Mouse (Mus musculus) forebrain, embryonic 11.5 days (tissue): ENCODE measurements around the gene Lrrc43. TPM values are rescaled to one million over a fixed set of nuclear protein-coding genes. Genes with fewer than 3 reads are reported as not detected.

ENCODE experiments used
- ATAC-seq: fragments of 200-750 bp; cut with Nextera tagmentation; replicated peaks from 2 replicates; pipeline ENCODE4 v1.8.0; 2017; ENCODE audit warnings: moderate TSS enrichment; ENCODE audit not compliant: low FRiP score
- DNase-seq: peaks from one replicate; pipeline ENCODE4 v3.0.0-alpha.2; 2017; ENCODE audit warnings: low spot score
- H3K27ac ChIP-seq: fragments of 300-500 bp; sonication (generic); 2 replicates; pipeline ENCODE4 v1.5.1; 2014; ENCODE audit warnings: low read depth, low read length
- H3K27me3 ChIP-seq: fragments of 300-500 bp; sonication (generic); 2 replicates; pipeline ENCODE4 v1.6.1; 2014; ENCODE audit warnings: mild to moderate bottlenecking, low read length, mixed read lengths; ENCODE audit not compliant: control insufficient read depth, insufficient read depth
- H3K36me3 ChIP-seq: fragments of 300-500 bp; sonication (generic); 2 replicates; pipeline ENCODE4 v1.6.1; 2014; ENCODE audit warnings: mild to moderate bottlenecking, low read length, moderate library complexity, mixed read lengths; ENCODE audit not compliant: control insufficient read depth, insufficient read depth
- H3K4me1 ChIP-seq: fragments of 300-500 bp; sonication (generic); replicated peaks from 2 replicates; pipeline ENCODE4 v1.6.1; 2014; ENCODE audit warnings: low read length, mixed read lengths; ENCODE audit not compliant: control insufficient read depth, insufficient read depth
- H3K4me2 ChIP-seq: fragments of 300-500 bp; sonication (generic); 2 replicates; pipeline ENCODE4 v1.6.1; 2014; ENCODE audit warnings: low read depth, mild to moderate bottlenecking, low read length, moderate library complexity, mixed read lengths; ENCODE audit not compliant: severe bottlenecking
- H3K4me3 ChIP-seq: fragments of 300-500 bp; sonication (generic); 2 replicates; pipeline ENCODE4 v1.5.1; 2014; ENCODE audit warnings: low read depth, low read length
- H3K9ac ChIP-seq: fragments of 300-500 bp; sonication (generic); 2 replicates; pipeline ENCODE4 v1.6.1; 2014; ENCODE audit warnings: low read length
- H3K9me3 ChIP-seq: fragments of 300-500 bp; sonication (generic); 2 replicates; pipeline ENCODE4 v1.6.1; 2016; ENCODE audit warnings: low read length, mixed read lengths; ENCODE audit not compliant: control insufficient read depth
- WGBS: fragments of 180-500 bp; shearing (Covaris S2); extraction: QIAGEN DNeasy Blood & Tissue Kit; methylation state at CpG from one replicate; pipeline ENCODE4 v1.1.7; 2014; 5-methylcytosine and 5-hydroxymethylcytosine counted together
- polyA plus RNA-seq: library from polyadenylated mRNA; unstranded; fragments of >200 nt; fragmentation: Nextera tagmentation; extraction: Ambion mirVana; gene quantifications from 2 replicates; pipeline ENCODE4 v1.2.1, GENCODE M21; 2014

Gene Lrrc43
- polyA plus RNA-seq, 1 experiment from 2014 or later, result not detected

DNA sequence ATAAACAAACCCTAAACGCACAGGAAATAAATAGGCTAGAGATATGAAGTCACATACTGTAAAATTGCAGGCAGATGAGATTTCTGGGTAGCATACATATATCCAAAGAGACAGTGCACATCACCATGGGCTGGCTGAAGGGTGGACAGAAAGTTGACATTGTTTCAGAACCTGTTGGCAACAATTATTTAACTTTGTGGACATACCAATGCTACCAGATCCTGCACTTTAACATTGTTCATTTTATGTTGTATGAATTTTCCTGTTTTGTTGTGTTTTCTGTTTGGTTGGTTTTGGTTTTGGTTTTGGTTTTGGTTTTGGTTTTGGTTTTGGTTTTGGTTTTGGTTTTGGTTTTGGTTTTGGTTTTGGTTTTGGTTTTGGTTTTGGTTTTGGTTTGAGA lies 24.5 kb upstream of the Lrrc43 start:
- no peak for ATAC-seq
- no peak for DNase-seq
- no peak overlapping the region for H3K9ac ChIP-seq
- H3K9me3 ChIP-seq, result no peaks in the 10 kb centered on the region
- no peak overlapping the region for H3K4me3 ChIP-seq
- 92% methylated on average over 1 of the region's 1 CpGs for WGBS
- no peak overlapping the region for H3K27ac ChIP-seq
- H3K27me3 ChIP-seq, result no peaks in the 10 kb centered on the region
- H3K36me3 ChIP-seq, result no peaks in the 10 kb centered on the region
- no peaks in the 10 kb centered on the region for H3K4me1 ChIP-seq
- H3K4me2 ChIP-seq, result no peak overlapping the region

DNA sequence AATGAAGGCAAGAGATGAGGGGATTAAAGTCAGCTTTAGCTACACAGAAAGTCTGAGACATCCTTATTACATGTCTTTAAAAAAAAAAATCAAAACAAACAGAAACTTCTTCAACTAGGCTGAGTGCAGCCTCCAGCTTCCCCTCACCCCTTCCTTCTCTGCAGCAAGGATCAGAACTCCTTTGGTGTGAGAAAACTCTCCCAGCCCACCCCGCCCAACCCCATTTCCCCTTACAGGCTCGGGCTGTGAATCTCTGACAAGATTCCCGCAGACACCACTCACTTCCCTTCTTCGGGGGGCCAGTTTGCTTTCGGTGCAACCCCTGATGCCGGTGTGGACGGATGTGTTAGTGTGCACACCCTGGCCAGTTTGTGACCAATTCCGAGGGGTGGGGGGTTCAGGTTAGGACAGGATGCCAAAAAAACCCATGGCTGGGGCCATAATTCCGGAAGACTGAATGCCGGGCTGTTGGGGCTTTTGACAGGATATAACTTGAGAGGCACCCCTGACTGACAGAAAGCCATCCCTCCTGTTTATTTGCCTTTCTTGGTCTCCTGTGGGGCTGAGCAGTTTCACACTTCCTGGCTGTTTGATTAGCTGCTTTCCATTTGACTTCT lies 18.2 kb upstream of the Lrrc43 start:
- DNase-seq (peak; percentile 58), ATAC-seq (no peak)
- Histone ChIP-seq H3K9me3 (no peaks in the 10 kb centered on the region), H3K4me1 (no peaks in the 10 kb centered on the region), H3K27ac (no peak overlapping the region), H3K36me3 (no peaks in the 10 kb centered on the region), H3K4me2 (no peak overlapping the region), H3K9ac (no peak overlapping the region), H3K4me3 (no peak overlapping the region), H3K27me3 (no peaks in the 10 kb centered on the region)
- WGBS, result 70% methylated on average over 10 of the region's 10 CpGs

- DNase-seq (no peak), ATAC-seq (no peak)
- 72% methylated on average over 5 of the region's 5 CpGs for WGBS
- Histone ChIP-seq H3K4me3 (no peak overlapping the region), H3K9me3 (no peaks in the 10 kb centered on the region), H3K27me3 (no peaks in the 10 kb centered on the region), H3K9ac (no peak overlapping the region), H3K27ac (no peak overlapping the region), H3K4me1 (no peaks in the 10 kb centered on the region), H3K4me2 (no peak overlapping the region), H3K36me3 (no peaks in the 10 kb centered on the region)
Observed at GRCm38 (mm10) chr5:123473817-123474216, 15.3 kb upstream of the Lrrc43 start.

DNA sequence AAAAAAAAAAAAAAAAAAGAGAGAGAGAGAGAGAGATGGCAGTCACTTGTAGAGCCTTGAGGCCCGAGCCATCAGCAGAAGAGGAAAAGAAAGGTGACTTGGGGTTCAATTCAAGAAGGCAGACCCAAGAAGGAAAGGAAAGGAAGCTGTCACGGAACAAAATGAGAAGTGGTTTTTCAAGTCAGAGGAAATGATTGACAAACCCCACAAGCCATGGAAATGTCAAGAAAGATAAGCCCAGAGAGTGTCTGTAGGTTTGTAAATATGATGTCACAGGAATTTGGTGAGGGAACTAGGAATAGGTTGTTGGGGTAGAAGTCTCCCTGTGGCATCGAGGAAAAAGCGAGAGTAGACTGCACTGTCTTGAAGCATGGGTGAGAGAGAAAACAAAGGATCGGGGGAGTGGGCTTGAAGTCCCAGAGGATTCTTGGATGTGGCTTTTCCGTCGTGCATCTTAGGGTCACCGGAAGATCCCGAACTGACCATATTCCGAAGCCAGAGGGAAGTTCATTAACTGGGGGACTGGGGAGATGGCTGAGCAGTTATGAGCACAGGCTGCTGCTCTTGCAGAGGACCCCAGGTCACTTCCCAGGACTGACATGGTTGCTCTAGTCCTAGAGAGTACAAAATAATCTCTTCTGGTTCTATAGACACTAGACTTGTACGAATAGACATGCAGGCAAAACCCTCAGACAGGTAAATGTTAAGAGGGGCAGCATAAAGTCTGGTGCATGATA lies 1.3 kb upstream of the Lrrc43 start:
- no peak for DNase-seq

DNA sequence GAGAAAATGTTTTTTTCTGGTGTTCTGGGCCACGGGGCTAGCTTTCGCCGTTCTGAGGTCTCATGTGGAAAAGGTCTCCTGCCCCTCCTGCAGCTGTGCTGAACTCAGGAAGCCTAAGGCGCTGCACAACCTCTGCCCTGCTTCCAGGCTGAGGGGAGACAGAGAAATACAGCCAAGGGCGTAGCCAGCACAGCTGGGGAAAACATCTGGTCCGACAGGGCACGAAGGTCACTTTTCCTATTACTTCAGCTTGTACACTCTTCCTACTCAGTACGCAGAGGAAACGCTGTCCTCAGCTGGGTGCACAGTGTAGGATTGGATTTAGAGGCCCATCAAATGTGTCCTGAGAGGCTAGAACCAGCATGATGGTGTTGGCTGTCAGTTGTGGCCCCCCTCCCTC lies 830 bp downstream of the Lrrc43 start:
- no peak overlapping the region for H3K4me2 ChIP-seq
- DNase-seq, result no peak
- no peak overlapping the region for H3K27ac ChIP-seq
- H3K4me3 ChIP-seq, result no peak overlapping the region
- no peaks in the 10 kb centered on the region for H3K9me3 ChIP-seq
- ATAC-seq, result no peak
- no peaks in the 10 kb centered on the region for H3K36me3 ChIP-seq
- H3K27me3 ChIP-seq, result no peaks in the 10 kb centered on the region
- H3K9ac ChIP-seq, result no peak overlapping the region
- 74% methylated on average over 9 of the region's 9 CpGs for WGBS
- peaks cover 6% of the 10 kb centered on the region; the same call in 1 of the 2 replicates for H3K4me1 ChIP-seq

More for the DNA sequence above, 1.3 kb upstream of the Lrrc43 start:
- Histone ChIP-seq H3K9ac (no peak overlapping the region), H3K27ac (no peak overlapping the region), H3K4me2 (no peak overlapping the region), H3K36me3 (no peaks in the 10 kb centered on the region), H3K9me3 (no peaks in the 10 kb centered on the region), H3K4me3 (no peak overlapping the region), H3K4me1 (peaks cover 6% of the 10 kb centered on the region; the same call in 1 of the 2 replicates), H3K27me3 (no peaks in the 10 kb centered on the region)
- ATAC-seq, result no peak
- WGBS, result 89% methylated on average over 11 of the region's 11 CpGs

DNA sequence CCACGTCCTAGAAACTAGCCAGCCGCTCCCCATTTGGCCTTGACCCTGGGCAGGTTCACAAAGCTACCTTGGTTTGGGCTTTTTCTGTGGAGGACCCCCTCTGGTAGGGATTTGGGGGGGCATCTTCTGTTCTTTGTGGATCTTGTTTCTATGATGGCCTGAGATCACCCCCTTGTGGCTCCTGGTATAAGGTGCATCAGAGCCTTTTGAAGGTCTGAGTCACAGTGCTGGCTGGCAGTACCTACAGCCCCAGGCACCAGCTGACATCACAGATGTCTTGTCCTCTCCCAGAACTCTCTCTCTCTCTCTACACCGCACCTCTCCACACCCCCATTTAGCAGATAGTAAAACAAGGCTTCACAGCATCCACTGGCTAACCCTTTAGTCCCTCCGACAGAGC lies 10.6 kb downstream of the Lrrc43 start:
- H3K9ac ChIP-seq, result no peak overlapping the region

DNA sequence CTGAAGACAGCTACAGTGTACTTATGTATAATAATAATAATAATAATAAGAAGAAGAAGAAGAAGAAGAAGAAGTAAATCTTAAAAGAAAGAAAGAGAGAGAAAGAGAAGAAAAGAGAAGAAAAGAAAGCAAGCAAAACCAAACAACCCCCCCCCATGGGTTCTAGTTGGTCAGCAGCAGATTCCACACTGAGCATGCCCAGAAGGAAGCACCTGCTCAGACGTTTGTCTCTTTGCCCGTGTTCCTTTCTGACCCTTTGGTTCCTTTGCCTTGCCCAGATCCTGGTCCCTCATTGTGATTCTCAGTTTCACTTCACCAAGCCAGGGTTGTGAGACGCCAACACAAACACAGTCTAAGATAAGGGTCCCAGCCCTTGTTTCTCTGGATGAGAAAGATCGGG lies 12.9 kb downstream of the Lrrc43 start:
- no peaks in the 10 kb centered on the region for H3K4me1 ChIP-seq
- H3K9ac ChIP-seq, result no peak overlapping the region
- H3K4me3 ChIP-seq, result no peak overlapping the region
- ATAC-seq (no peak), DNase-seq (no peak)
- no peaks in the 10 kb centered on the region for H3K27me3 ChIP-seq
- no peaks in the 10 kb centered on the region for H3K36me3 ChIP-seq
- H3K9me3 ChIP-seq, result no peaks in the 10 kb centered on the region
- WGBS, result 86% methylated on average over 4 of the region's 4 CpGs
- no peak overlapping the region for H3K27ac ChIP-seq
- no peak overlapping the region for H3K4me2 ChIP-seq

More for the DNA sequence above, 10.6 kb downstream of the Lrrc43 start:
- Histone ChIP-seq H3K4me3 (no peak overlapping the region), H3K4me2 (no peak overlapping the region), H3K36me3 (no peaks in the 10 kb centered on the region), H3K27me3 (no peaks in the 10 kb centered on the region), H3K27ac (no peak overlapping the region), H3K4me1 (no peaks in the 10 kb centered on the region), H3K9me3 (no peaks in the 10 kb centered on the region)
- DNase-seq, result no peak
- no peak for ATAC-seq
- 57% methylated on average over 4 of the region's 4 CpGs for WGBS

DNA sequence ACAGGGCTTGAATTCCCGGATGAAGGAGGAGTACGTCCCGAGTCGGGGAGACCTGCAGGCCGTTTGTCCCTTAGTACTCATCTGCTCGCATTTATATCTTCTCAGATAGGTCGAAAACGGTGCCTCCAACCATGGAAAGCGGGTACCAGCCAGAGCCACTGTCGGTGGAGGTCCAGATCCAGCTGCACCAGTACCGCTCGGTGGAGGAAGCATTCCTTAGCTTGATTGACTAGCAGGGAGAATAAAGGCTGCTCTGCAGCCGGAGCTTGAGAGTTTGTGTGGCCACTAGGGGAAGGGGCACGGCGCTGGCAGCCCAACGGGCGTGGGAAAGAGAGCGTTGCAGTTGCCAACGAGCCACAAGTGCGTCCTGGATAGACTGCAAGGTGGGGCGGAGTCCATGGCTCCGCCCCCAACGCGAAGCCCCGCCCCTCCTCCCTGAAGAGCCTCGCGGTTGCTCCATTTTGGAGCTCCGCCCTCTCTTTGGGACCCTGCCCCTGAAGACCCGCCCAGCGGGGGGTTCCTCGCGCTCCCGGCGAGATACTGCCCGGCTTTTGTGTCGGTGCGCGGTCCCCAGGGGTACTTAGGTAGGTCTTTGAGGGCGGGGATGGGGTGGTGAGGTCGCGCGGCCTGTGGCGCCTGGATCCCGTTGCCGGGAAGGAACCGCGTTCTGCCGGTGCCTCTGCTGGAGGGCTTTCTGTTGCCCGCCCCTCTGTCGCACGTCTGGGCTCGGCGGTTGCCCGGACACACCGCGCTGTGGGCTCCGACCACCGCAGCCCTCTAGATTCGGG lies 19.0 kb downstream of the Lrrc43 start:
- under 1% methylated on average over 59 of the region's 59 CpGs for WGBS
- H3K27ac ChIP-seq, result no peak overlapping the region
- ATAC-seq, result peak; percentile 92

More for the DNA sequence above, 19.0 kb downstream of the Lrrc43 start:
- Histone ChIP-seq H3K9me3 (no peaks in the 10 kb centered on the region), H3K4me3 (peak overlapping the region; percentile 48), H3K4me2 (peak overlapping the region; percentile 71), H3K27me3 (no peaks in the 10 kb centered on the region), H3K4me1 (peaks cover 2% of the 10 kb centered on the region; the same call in 1 of the 2 replicates), H3K9ac (peak overlapping the region; percentile 68), H3K36me3 (no peaks in the 10 kb centered on the region)
- peak; percentile 95 for DNase-seq
